Mouse (Mus musculus): ENCODE measurements around the gene Cbs.

Cbs gene

DNA sequence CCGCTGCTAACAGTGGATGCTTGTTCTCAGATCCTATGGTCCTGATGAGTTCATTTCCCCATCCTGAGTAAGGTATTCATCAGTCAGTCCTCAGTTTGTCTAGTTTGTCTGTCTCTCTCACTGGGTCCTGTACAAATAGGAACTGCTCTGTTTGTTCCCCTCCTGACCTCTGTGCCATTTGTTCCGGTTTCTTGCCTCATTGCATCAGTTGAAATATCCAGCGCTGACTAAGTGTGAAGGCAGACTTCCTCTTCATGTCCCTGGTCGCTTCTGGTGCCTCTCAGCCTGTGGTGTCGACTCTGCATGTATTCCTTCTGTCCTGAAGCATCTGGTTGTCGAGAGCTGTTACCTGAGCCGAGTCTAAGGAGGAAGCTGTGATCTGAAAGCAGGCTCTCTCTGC is 42.4 kb downstream of the Cbs start:
- DNase-seq (ENCODE audit: extremely low spot score, low spot score) = no peak

- DNase-seq (ENCODE audit: extremely low spot score, low spot score) = no peak
These were observed 46.2 kb downstream of the Cbs start for GRCm38 (mm10) chr17:31590846-31591245.

DNA sequence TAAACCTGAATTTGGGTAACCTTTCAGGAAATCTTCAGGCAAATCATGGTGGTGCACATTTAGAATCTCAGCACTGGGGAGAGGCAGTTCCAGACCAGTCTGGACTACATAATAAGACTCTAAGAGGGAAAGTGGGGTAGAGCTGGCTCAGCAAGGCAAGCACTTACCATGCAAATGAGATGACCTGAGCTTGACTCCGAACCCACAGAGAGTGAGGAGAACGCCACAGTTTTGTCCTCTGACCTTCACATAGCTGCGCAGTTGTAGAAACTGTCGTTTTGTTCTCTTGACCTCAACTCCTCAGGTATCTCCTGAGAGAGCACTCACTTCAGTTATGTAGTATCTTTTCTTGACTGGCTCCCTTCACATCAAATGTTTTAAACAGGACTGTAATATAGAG is 48.3 kb downstream of the Cbs start:
- no peak for DNase-seq (ENCODE audit: extremely low spot score, low spot score)

- DNase-seq (ENCODE audit: extremely low spot score, low spot score) = no peak
These were observed 48.9 kb downstream of the Cbs start for GRCm38 (mm10) chr17:31588115-31588514.

- no peak for DNase-seq (ENCODE audit: extremely low spot score, low spot score)
These were observed 53.3 kb downstream of the Cbs start for GRCm38 (mm10) chr17:31583781-31584180.

DNA sequence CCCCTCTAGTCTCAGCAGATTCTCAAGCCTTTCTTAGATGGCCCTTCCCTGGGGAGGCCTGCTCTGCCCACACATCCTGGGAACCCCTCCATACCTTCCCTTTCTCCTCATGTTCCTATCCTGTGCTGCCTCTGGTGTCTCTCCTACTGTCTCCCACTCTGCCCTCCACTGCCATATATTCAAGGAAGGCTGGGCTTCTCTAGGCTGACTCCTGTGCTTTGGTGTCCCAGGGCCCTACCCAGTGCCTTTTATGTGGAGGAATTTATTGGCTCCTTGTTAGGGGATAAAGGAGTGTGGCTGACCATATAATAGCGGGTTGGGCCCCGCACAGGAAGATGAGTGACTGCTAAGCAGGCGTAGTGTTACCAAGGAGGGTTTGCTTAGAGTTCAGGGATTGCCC is 53.9 kb downstream of the Cbs start:
- no peak for DNase-seq (ENCODE audit: extremely low spot score, low spot score)

- no peak for DNase-seq (ENCODE audit: extremely low spot score, low spot score)
These were observed 56.7 kb downstream of the Cbs start for GRCm38 (mm10) chr17:31580344-31580743.

DNA sequence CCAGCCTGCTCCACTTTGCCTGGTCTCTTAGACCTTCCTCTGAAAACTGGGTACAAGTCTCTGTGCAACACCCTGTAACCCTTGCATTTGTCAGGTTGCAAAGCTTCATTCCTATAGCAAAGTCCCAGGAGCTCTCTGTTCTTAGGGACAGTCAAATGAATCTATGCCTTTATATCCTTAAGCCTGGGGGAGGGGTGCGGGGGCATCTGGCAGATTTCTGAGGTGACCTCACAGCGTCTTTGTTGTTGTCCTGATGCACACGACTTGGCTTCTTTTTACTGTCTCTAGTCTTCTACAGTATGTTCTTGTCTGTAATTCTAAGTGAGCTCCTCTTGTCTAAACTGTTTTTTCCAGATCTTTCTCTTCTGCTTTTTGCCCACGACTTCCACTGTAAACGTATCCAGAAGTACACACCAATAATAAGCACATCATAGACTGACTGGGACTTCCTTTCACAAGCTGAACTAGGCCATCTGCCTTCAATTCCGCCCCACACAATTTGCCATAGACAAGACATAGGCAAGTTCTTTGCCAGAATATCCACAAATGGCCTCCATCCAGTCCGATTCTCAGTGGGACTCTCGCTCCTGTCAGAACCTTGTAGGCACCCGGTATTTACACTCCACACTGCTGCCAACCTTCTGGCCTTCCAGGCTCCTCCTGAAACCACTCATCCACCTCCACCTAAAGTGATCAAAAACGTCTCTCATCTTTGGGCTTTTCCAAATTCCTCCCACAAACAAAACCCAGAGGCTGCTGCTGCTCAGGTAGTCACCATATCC is 60.5 kb downstream of the Cbs start:
- DNase-seq (ENCODE audit: extremely low spot score, low spot score) = no peak

DNA sequence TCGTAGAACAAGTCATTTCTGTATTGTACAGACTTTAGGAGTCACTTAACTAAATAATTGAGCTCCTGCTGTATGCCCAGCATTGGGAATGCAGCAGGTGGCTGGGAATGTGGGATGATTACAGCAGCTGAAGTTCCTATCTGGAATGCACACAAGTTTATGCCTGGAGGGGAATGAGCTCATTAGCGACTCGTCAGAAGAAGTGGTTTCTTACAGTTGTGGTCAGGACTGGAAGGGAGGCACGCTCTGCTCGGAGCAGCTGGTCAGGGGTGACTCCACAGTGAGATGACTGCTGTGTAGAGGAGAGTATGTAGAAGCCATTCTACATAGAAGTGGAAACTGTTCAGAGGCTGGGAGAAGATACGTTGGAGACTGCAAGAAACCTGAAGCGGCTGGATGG is 62.4 kb downstream of the Cbs start:
- no peak for DNase-seq (ENCODE audit: extremely low spot score, low spot score)

DNA sequence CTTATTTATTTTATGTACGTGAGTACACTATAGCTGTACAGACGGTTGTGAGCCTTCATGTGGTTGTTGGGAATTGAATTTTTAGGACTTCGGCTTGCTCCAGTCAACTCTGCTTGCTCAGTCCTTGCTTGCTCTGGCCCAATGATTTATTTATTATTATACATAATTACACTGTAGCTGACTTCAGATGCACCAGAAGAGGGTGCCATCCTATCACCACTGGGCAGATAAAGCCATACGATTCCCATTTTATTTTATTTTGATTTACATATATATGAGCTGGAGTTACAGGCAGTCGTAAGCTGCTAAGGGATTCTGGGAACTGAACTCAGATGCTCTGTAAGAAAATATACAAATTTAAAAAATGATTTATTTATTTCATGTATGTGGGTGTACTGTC is 65.3 kb downstream of the Cbs start:
- DNase-seq (ENCODE audit: extremely low spot score, low spot score) = no peak

- DNase-seq (ENCODE audit: extremely low spot score, low spot score) = peak; percentile 47
These were observed 66.6 kb downstream of the Cbs start for GRCm38 (mm10) chr17:31570321-31570925.

DNA sequence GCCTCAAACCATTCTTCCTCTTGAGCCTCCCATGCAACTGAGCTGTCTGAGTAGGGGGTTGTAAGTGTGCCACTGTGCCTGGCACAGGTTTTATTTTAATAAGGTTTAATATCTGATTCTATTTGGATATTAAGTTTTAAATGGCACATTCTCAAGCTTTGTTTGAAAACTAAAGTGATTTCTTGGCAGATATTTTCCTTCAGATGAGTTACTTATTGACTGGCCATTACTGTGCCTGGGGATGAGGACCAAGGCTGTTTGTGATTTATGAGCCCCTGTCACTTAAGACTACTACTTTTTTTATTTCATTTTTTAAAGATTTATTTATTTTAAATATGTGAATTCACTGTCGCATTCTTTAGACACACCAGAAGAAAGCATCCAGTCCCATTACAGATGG is 67.3 kb downstream of the Cbs start:
- DNase-seq (ENCODE audit: extremely low spot score, low spot score) = no peak

- no peak for DNase-seq (ENCODE audit: extremely low spot score, low spot score)
These were observed 70.8 kb downstream of the Cbs start for GRCm38 (mm10) chr17:31566276-31566675.

DNA sequence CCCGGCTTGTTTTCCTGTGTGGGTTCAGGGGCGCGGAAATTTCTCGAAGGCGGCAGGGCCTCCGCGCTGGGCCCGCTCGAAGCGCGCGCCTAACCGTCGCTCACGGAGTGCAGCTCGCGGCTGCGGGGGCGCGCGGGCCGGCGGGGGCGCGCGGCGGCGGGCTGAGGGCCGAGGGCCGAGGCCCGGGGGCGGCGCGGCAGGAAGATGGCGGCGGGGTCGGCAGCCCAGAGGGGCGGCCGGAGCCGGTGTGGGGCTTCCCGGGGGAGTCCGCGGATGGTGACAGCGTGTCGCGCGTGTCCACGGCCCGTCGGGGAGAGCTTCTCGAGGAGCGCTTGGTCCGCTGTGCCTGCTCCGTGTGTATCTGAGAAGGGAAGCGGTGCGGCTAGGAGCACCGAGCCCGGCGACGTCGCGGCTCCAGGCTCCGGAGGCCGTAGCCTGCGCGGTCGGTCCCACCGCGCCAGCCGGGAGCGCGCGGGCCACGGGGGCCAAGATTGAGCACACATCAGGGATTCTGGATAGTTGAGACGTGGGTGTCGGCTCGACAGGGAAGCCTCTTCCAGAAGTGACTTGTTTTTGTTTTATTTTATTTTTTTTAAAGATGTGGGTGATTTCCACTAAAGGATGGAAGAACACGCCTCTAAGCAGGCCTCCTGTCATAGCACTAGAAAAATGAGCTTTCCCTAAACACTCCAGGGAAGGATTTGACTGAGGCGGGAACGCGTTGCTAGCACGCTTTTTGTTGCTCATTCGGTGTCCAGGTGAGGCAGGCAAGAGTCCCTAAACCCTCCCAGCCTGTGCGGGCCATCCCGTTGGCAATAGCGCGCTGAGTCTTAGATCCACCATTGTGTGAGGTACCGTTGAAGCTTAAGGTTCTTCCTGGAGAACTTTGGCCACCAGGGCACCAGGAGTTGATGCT is 71.6 kb downstream of the Cbs start:
- peak; percentile 84 for DNase-seq (ENCODE audit: extremely low spot score, low spot score)

GRCm38 (mm10) chr17:31564858-31565140 is 72.2 kb downstream of the Cbs start:
- DNase-seq (ENCODE audit: extremely low spot score, low spot score) = no peak

GRCm38 (mm10) chr17:31564015-31564857 is 72.8 kb downstream of the Cbs start, which contains the start of gene Pknox1:
Gene Pknox1, plus strand, starts transcription at chr17:31564734.
- DNase-seq (ENCODE audit: extremely low spot score, low spot score) = peak; percentile 97

- peak; percentile 59 for DNase-seq (ENCODE audit: extremely low spot score, low spot score)
These were observed 73.4 kb downstream of the Cbs start for GRCm38 (mm10) chr17:31563632-31564014.

GRCm38 (mm10) chr17:31559021-31559789 is 77.8 kb downstream of the Cbs start:
- no peak for DNase-seq (ENCODE audit: extremely low spot score, low spot score)

Data from neural tube, embryonic 10.5 days (tissue).